Mouse (Mus musculus): ENCODE measurements around the gene Zfp423. TPM values are rescaled to one million over a fixed set of nuclear protein-coding genes. Genes with fewer than 3 reads are reported as not detected.
A peak's percentile ranks its signal among the peaks of the same experiment; 100 is the strongest.

Zfp423 gene
- polyA plus RNA-seq, 1 experiment from 2014 or later, result 5.8 TPM

DNA sequence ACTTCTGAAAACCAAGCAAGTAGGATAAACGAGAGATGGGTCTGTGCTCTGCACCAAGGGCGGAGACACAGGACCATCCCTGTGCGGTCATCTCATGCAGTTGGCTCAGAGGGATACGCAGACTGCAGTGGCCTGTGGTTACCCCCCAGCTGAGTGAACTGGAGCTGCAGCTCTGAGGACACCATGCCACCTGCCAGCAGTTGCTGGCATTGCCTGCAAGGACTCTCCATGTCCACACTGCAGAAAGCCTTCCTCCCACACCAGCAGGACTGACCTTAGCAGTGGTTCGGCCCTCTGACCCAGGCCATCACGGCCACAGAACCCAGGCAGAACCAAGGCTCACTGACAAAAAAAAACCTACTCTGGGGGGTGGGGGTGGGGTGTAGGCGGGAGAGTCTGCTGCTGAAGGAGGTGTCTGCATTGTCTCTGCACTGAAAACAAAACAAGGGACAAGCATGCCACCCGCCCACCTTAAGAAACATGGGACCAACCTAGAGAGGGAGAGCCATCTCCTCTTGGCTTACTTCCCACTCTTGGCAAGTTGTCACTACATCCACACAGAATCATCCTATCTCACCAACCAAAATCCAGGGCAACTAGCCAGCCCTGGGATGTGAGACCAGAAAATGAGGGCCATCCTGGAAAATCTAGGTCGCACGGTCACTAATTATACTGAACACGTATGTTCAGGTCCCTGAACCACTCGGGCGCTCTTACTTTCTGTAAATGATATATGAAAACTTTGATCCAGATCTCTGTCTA lies 288.0 kb downstream of the Zfp423 start:
- Histone ChIP-seq H3K27ac (ENCODE audit: low read depth, low read length) (no peak overlapping the region), H3K9ac (ENCODE audit: low read depth, low read length) (no peak overlapping the region), H3K4me3 (ENCODE audit: low read depth, low read length) (no peak overlapping the region), H3K4me1 (replicated peaks; ENCODE audit: control insufficient read depth, insufficient read depth, low read length) (no peaks in the 10 kb centered on the region), H3K36me3 (ENCODE audit: control insufficient read depth, insufficient read depth, low read length) (no peaks in the 10 kb centered on the region), H3K27me3 (replicated peaks; ENCODE audit: control insufficient read depth, insufficient read depth, low read length) (no peaks in the 10 kb centered on the region), H3K4me2 (no peak overlapping the region), H3K9me3 (ENCODE audit: control insufficient read depth, low read length) (no peaks in the 10 kb centered on the region)
- 78% methylated on average over 13 of the region's 13 CpGs for WGBS
- DNase-seq (ENCODE audit: low spot score) (no peak), ATAC-seq (replicated peaks; ENCODE audit: low FRiP score) (no peak)

DNA sequence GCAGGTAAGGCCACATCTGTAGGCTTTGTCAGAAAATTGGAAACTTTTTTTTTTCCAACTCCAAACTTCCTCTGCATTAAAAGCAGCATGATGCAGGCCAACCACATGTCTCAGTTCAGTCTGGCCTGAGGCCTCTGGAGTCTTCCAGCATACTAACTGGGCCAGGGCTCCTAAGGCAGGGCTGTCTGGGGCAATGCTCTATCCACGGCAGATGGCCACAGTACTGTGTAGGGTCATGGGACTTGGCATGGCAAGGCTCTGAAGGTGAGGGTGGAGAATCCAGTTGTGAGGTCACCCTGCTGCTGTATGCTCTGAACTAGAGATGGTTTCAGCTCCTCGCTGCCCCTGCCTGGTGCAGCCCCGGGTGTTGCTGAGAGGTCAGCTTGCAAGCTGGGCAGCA lies 289.2 kb downstream of the Zfp423 start:
- H3K4me3 ChIP-seq (ENCODE audit: low read depth, low read length), result no peak overlapping the region

DNA sequence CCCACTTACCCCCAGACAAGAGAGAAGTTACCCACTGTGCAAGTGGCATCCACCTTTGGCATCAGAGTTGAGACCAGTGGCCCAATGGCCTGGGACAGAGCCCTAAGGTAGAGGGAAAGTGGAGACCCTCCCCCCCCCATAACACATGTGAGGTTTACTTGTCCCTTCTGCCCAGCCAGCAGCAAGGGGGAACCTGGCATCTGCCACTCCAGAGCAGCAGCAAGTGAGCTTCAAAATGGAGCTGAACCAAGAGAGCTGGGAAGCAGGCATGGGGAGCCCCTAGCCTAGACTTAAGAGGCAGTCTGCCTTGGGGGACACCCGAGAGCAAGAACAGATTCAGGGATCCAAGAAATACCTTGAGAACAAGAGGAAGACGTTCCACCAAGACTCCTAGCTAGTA lies 290.7 kb downstream of the Zfp423 start:
- Histone ChIP-seq H3K9me3 (ENCODE audit: control insufficient read depth, low read length) (no peaks in the 10 kb centered on the region), H3K27me3 (replicated peaks; ENCODE audit: control insufficient read depth, insufficient read depth, low read length) (peaks cover 2% of the 10 kb centered on the region; the same call in 1 of the 2 replicates), H3K27ac (ENCODE audit: low read depth, low read length) (no peak overlapping the region), H3K36me3 (ENCODE audit: control insufficient read depth, insufficient read depth, low read length) (no peaks in the 10 kb centered on the region), H3K4me3 (ENCODE audit: low read depth, low read length) (no peak overlapping the region), H3K4me2 (no peak overlapping the region), H3K9ac (ENCODE audit: low read depth, low read length) (no peak overlapping the region), H3K4me1 (replicated peaks; ENCODE audit: control insufficient read depth, insufficient read depth, low read length) (no peaks in the 10 kb centered on the region)
- DNase-seq (ENCODE audit: low spot score) (no peak), ATAC-seq (replicated peaks; ENCODE audit: low FRiP score) (no peak)
- WGBS, result 73% methylated on average over 2 of the region's 2 CpGs

More for the DNA sequence above, 289.2 kb downstream of the Zfp423 start:
- DNase-seq (ENCODE audit: low spot score), result no peak
- Histone ChIP-seq H3K4me1 (replicated peaks; ENCODE audit: control insufficient read depth, insufficient read depth, low read length) (no peaks in the 10 kb centered on the region), H3K27ac (ENCODE audit: low read depth, low read length) (no peak overlapping the region), H3K4me2 (no peak overlapping the region), H3K9me3 (ENCODE audit: control insufficient read depth, low read length) (no peaks in the 10 kb centered on the region), H3K36me3 (ENCODE audit: control insufficient read depth, insufficient read depth, low read length) (no peaks in the 10 kb centered on the region), H3K27me3 (replicated peaks; ENCODE audit: control insufficient read depth, insufficient read depth, low read length) (no peaks in the 10 kb centered on the region), H3K9ac (ENCODE audit: low read depth, low read length) (no peak overlapping the region)
- WGBS, result 81% methylated on average over 3 of the region's 3 CpGs
- no peak for ATAC-seq (replicated peaks; ENCODE audit: low FRiP score)

DNA sequence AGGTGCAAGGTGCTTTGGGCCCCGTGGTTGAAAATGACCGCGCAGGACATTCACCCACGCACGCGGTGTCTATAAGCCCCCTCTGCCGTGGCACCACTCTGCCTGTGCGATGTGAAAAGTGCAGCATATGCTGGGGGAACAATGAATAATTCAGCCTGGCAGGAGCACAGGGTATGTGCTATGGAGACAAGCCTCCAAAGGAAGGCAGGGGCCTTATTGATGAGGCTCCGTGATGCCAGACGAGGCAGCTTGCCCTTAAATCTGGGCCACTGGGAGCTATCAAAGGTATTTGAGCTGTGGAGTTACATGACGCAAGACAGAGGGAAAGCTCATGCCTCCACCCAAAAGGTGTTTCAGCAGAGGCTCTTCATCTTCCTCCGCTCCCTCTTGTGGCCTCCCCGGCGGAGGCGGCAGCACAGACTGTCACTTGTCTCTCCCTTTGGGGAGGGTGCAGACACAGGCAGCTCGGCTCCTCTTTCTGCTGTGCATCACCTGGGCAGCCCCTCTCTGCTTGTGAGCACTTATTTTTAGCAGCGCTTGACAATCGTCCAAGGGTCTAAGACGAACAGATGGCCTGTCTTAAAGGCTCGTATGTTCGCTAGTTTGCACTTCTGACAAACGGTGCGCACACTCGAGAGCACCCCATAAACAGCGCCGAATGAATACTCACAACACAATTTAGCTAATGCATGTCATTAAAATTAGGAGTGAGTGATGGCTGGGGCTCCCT lies 291.3 kb downstream of the Zfp423 start:
- 82% methylated on average over 26 of the region's 26 CpGs for WGBS
- DNase-seq (ENCODE audit: low spot score) (no peak), ATAC-seq (replicated peaks; ENCODE audit: low FRiP score) (no peak)
- no peak overlapping the region for H3K27ac ChIP-seq (ENCODE audit: low read depth, low read length)
- H3K4me2 ChIP-seq, result no peak overlapping the region
- peaks cover 9% of the 10 kb centered on the region for H3K27me3 ChIP-seq (replicated peaks; ENCODE audit: control insufficient read depth, insufficient read depth, low read length)
- no peaks in the 10 kb centered on the region; the same call in none of the 2 replicates for H3K4me1 ChIP-seq (replicated peaks; ENCODE audit: control insufficient read depth, insufficient read depth, low read length)
- H3K36me3 ChIP-seq (ENCODE audit: control insufficient read depth, insufficient read depth, low read length), result no peaks in the 10 kb centered on the region
- H3K9ac ChIP-seq (ENCODE audit: low read depth, low read length), result no peak overlapping the region
- no peaks in the 10 kb centered on the region for H3K9me3 ChIP-seq (ENCODE audit: control insufficient read depth, low read length)
- no peak overlapping the region for H3K4me3 ChIP-seq (ENCODE audit: low read depth, low read length)

DNA sequence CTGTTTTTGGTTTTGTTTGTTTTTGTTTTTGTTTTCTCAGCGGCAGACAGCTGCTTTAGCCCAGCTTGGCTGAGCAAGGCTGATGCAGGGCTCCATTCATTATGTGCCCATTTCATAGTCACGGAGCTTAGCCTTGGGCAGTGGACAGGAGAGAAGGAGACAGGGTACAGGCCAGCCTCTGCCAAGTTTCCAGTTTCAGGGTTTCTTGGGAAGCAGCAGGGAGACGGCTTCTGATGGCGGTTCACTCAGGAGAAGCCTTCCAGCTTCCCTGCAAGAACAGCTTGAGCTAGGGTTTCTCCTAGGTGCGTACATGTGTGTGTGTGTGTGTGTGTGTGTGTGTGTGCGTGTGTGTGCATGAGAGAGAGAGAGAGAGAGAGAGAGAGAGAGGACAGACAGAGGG lies 292.1 kb downstream of the Zfp423 start:
- 80% methylated on average over 6 of the region's 6 CpGs for WGBS
- no peak for DNase-seq (ENCODE audit: low spot score)
- Histone ChIP-seq H3K36me3 (ENCODE audit: control insufficient read depth, insufficient read depth, low read length) (no peaks in the 10 kb centered on the region), H3K9me3 (ENCODE audit: control insufficient read depth, low read length) (no peaks in the 10 kb centered on the region), H3K27me3 (replicated peaks; ENCODE audit: control insufficient read depth, insufficient read depth, low read length) (peaks cover 16% of the 10 kb centered on the region), H3K9ac (ENCODE audit: low read depth, low read length) (no peak overlapping the region), H3K4me1 (replicated peaks; ENCODE audit: control insufficient read depth, insufficient read depth, low read length) (peaks cover 3% of the 10 kb centered on the region), H3K27ac (ENCODE audit: low read depth, low read length) (no peak overlapping the region), H3K4me3 (ENCODE audit: low read depth, low read length) (no peak overlapping the region), H3K4me2 (no peak overlapping the region)
- ATAC-seq (replicated peaks; ENCODE audit: low FRiP score), result no peak

- Histone ChIP-seq H3K9me3 (ENCODE audit: control insufficient read depth, low read length) (no peaks in the 10 kb centered on the region), H3K9ac (ENCODE audit: low read depth, low read length) (no peak overlapping the region), H3K27me3 (replicated peaks; ENCODE audit: control insufficient read depth, insufficient read depth, low read length) (peaks cover 34% of the 10 kb centered on the region), H3K36me3 (ENCODE audit: control insufficient read depth, insufficient read depth, low read length) (no peaks in the 10 kb centered on the region), H3K4me2 (no peak overlapping the region), H3K4me1 (replicated peaks; ENCODE audit: control insufficient read depth, insufficient read depth, low read length) (peaks cover 10% of the 10 kb centered on the region), H3K4me3 (ENCODE audit: low read depth, low read length) (no peak overlapping the region), H3K27ac (ENCODE audit: low read depth, low read length) (no peak overlapping the region)
- 86% methylated on average over 8 of the region's 8 CpGs for WGBS
- no peak for ATAC-seq (replicated peaks; ENCODE audit: low FRiP score)
- DNase-seq (ENCODE audit: low spot score), result no peak
These were observed 294.1 kb downstream of the Zfp423 start for GRCm38 (mm10) chr8:87665337-87665736.

DNA sequence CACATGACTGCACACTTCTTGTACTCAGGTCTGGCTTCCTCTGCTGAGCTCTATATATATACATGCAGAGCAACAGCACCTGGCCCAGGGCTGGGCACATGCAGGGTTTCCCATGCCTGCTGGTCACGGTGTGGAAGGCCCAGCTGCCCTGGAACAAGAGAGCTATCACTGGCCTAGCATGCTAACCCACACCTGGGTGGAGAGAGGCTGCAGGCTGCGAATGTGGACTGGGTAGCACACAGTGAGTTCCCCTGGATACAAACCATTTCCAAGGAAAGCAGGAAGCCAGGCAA lies 295.2 kb downstream of the Zfp423 start:
- H3K4me2 ChIP-seq, result no peak overlapping the region
- H3K9me3 ChIP-seq (ENCODE audit: control insufficient read depth, low read length), result no peaks in the 10 kb centered on the region
- no peak overlapping the region for H3K9ac ChIP-seq (ENCODE audit: low read depth, low read length)
- H3K4me3 ChIP-seq (ENCODE audit: low read depth, low read length), result no peak overlapping the region
- peaks cover 45% of the 10 kb centered on the region for H3K27me3 ChIP-seq (replicated peaks; ENCODE audit: control insufficient read depth, insufficient read depth, low read length)
- H3K27ac ChIP-seq (ENCODE audit: low read depth, low read length), result no peak overlapping the region
- ATAC-seq (replicated peaks; ENCODE audit: low FRiP score) (no peak), DNase-seq (ENCODE audit: low spot score) (no peak)
- no peaks in the 10 kb centered on the region for H3K36me3 ChIP-seq (ENCODE audit: control insufficient read depth, insufficient read depth, low read length)
- peaks cover 10% of the 10 kb centered on the region for H3K4me1 ChIP-seq (replicated peaks; ENCODE audit: control insufficient read depth, insufficient read depth, low read length)
- 89% methylated on average over 2 of the region's 2 CpGs for WGBS

GRCm38 (mm10) chr8:87663349-87664216 lies 295.8 kb downstream of the Zfp423 start:
- H3K27ac ChIP-seq (ENCODE audit: low read depth, low read length), result no peak overlapping the region
- no peaks in the 10 kb centered on the region for H3K36me3 ChIP-seq (ENCODE audit: control insufficient read depth, insufficient read depth, low read length)
- DNase-seq (ENCODE audit: low spot score), result peak; percentile 65
- H3K9ac ChIP-seq (ENCODE audit: low read depth, low read length), result no peak overlapping the region
- ATAC-seq (replicated peaks; ENCODE audit: low FRiP score), result 0 out of 2 replicates have a peak, but pooled peaks have one; percentile 55
- peaks cover 10% of the 10 kb centered on the region for H3K4me1 ChIP-seq (replicated peaks; ENCODE audit: control insufficient read depth, insufficient read depth, low read length)
- H3K27me3 ChIP-seq (replicated peaks; ENCODE audit: control insufficient read depth, insufficient read depth, low read length), result peaks cover 49% of the 10 kb centered on the region
- peak overlapping the region; percentile 60 for H3K4me2 ChIP-seq
- 11% methylated on average over 18 of the region's 18 CpGs for WGBS
- H3K4me3 ChIP-seq (ENCODE audit: low read depth, low read length), result peak overlapping the region; percentile 29
- no peaks in the 10 kb centered on the region for H3K9me3 ChIP-seq (ENCODE audit: control insufficient read depth, low read length)

Measured in liver, embryonic 11.5 days (tissue).